Mouse (Mus musculus): ENCODE data around the gene Shisa5.

DNA sequence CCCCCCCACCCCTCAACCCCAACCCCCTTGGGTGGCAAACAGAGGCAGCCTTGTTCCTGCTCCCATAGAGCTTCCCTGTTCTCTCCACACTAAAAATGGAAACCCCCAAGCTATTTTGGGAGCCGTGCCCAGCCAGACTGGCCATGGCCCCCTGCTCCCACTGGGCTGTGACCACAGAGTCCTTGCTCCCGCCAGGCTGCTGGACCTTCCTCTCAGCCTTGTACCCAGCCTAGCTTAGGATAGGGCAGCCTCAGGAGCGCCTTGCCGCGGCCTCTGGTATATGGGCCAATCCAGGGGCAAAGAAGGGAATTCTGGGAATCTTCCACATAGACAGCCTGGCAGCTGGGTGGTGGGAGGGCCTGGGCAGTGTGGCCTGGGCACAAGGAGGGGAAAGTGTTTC is 59.5 kb downstream of the Shisa5 start:
- TF ChIP-seq CTCF (IDR thresholded peaks at IDR 0.05; ENCODE audit: low read depth, low read length) (no peak), TAL1 (conservative IDR thresholded peaks at IDR 0.05; ENCODE audit: low read depth, low read length) (no peak), GATA1 (IDR thresholded peaks at IDR 0.05; ENCODE audit: borderline replicate concordance, low read length) (no peak)

Data from G1E (cell line).